25 mouse cellular contexts compared by ENCODE assay signal in genomic region chr3:148489201-148489600, GRCm38 (mm10).
"Had no signal": no experiment of that assay in that cellular context is flagged by ENCODE, and none has a peak within 500 bp of the region (broad histone marks: within the 10 kb centered on the region; RNA-seq: fewer than 3 reads in every experiment).

No protein-coding gene starts in this region.

- H3K4me3 ChIP-seq: gastrocnemius, adult 2 months; heart, embryonic 10.5 days; heart, embryonic 12.5 days; hindbrain, embryonic 10.5 days; hindbrain, embryonic 12.5 days; intestine, embryonic 15.5 days; layer of hippocampus, adult 2 months; left cerebral cortex, adult 2 months; limb, embryonic 13.5 days; liver, embryonic 13.5 days had no signal

- H3K9ac ChIP-seq: heart, embryonic 12.5 days; hindbrain, embryonic 12.5 days; hindbrain, embryonic 14.5 days; intestine, embryonic 15.5 days; limb, embryonic 13.5 days; liver, embryonic 13.5 days had no signal

- H3K9me3 ChIP-seq: heart, embryonic 10.5 days; heart, embryonic 12.5 days; hindbrain, embryonic 10.5 days; hindbrain, embryonic 12.5 days; intestine, embryonic 15.5 days; limb, embryonic 13.5 days; liver, embryonic 13.5 days had no signal

- H3K27ac ChIP-seq: gastrocnemius, adult 2 months; heart, embryonic 10.5 days; hindbrain, embryonic 10.5 days; hindbrain, embryonic 12.5 days; hindbrain, embryonic 14.5 days; intestine, embryonic 15.5 days; layer of hippocampus, adult 2 months; left cerebral cortex, adult 2 months; limb, embryonic 13.5 days; liver, embryonic 13.5 days had no signal

- DNase-seq: gastrocnemius, adult 2 months; gastrocnemius, postnatal 10 days; gastrocnemius, postnatal 25 days; heart, adult 18-20 months; heart, postnatal 10 days; heart, postnatal 4 days; kidney, adult 18-20 months; kidney, adult 8-10 months; kidney, postnatal 10 days; kidney, postnatal 25 days; kidney, postnatal 4 days; liver; liver, embryonic 13.5 days had no signal

- ATAC-seq: hindbrain, embryonic 16.5 days; intestine, embryonic 15.5 days; intestine, postnatal 0 days had no signal

- H3K4me1 ChIP-seq: heart, embryonic 10.5 days; heart, embryonic 12.5 days; hindbrain, embryonic 10.5 days; hindbrain, embryonic 12.5 days; intestine, embryonic 15.5 days; liver, embryonic 13.5 days had no signal

- H3K4me2 ChIP-seq: heart, embryonic 12.5 days; hindbrain, embryonic 12.5 days; hindbrain, embryonic 14.5 days; intestine, embryonic 15.5 days; limb, embryonic 13.5 days; liver, embryonic 11.5 days; liver, embryonic 13.5 days had no signal

- H3K27me3 ChIP-seq: heart, embryonic 12.5 days; hindbrain, embryonic 12.5 days; intestine, embryonic 15.5 days; limb, embryonic 13.5 days; liver, embryonic 13.5 days had no signal

- H3K36me3 ChIP-seq: heart, embryonic 10.5 days; heart, embryonic 12.5 days; hindbrain, embryonic 10.5 days; hindbrain, embryonic 12.5 days; intestine, embryonic 15.5 days; limb, embryonic 13.5 days; liver, embryonic 13.5 days had no signal
